Comparison of ENCODE assay signal across 16 mouse cellular contexts in the genomic region with DNA sequence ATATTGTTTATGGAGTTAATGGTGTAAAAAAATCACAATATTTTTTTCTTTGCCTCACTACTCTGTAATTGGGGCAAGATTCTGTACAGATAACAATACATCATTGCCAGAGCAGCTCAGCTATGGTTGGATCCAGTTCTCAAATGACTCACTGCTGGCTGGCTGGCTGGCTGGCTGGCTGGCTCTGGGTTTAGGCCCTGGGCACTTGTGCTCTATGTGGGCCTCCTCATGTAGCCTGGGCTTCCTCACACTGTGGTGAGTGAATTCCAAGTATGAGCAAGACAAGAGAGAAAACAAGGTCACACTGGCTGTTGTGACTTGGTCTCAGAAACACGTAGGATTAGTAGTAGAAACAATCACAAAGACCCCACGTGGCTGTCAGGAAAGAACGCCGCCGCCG. TPM values are rescaled to one million over a fixed set of nuclear protein-coding genes. Genes with fewer than 3 reads are reported as not detected.
A peak's percentile ranks its signal among the peaks of the same experiment; 100 is the strongest.
DNase-seq lines count a peak whose midpoint lies in the region; ATAC-seq and TF ChIP-seq lines count a peak whose summit lies in the region.
"Had no signal": no experiment of that assay in that cellular context is flagged by ENCODE, and none has a peak within 500 bp of the region (broad histone marks: within the 10 kb centered on the region; RNA-seq: fewer than 3 reads in every experiment).

No protein-coding gene starts in this region.

- H3K4me2 ChIP-seq in forebrain, embryonic 16.5 days (ENCODE audit: low read length), result no peak overlapping the region
- no peak overlapping the region for H3K4me2 ChIP-seq in kidney, embryonic 16.5 days (replicated peaks; ENCODE audit: low read depth, low read length)
- no peak overlapping the region for H3K4me2 ChIP-seq in kidney, embryonic 15.5 days
- peak overlapping the region; percentile 74 for H3K4me2 ChIP-seq in myocyte (ENCODE audit: low read depth)

- no peak overlapping the region for H3K4me3 ChIP-seq in forebrain, embryonic 10.5 days
- no peak overlapping the region for H3K4me3 ChIP-seq in forebrain, embryonic 16.5 days (replicated peaks; ENCODE audit: low read length)
- no peak overlapping the region for H3K4me3 ChIP-seq in kidney, embryonic 16.5 days (ENCODE audit: low read length)
- H3K4me3 ChIP-seq in kidney, embryonic 15.5 days (replicated peaks), result no peak overlapping the region
- peak overlapping the region; percentile 5 for H3K4me3 ChIP-seq in myocyte
- H3K4me3 ChIP-seq: embryonic facial prominence, embryonic 15.5 days; limb, embryonic 13.5 days; midbrain, embryonic 15.5 days had no signal

- H3K79me2 ChIP-seq in myocyte (ENCODE audit: control insufficient read depth, insufficient read depth), result no peaks in the 10 kb centered on the region

- H3K9me3 ChIP-seq in forebrain, embryonic 10.5 days, result no peaks in the 10 kb centered on the region
- no peaks in the 10 kb centered on the region for H3K9me3 ChIP-seq in forebrain, embryonic 16.5 days (ENCODE audit: control insufficient read depth, low read length)
- no peaks in the 10 kb centered on the region for H3K9me3 ChIP-seq in kidney, embryonic 16.5 days (ENCODE audit: low read length)
- H3K9me3 ChIP-seq in kidney, embryonic 15.5 days (replicated peaks), result no peaks in the 10 kb centered on the region
- H3K9me3 ChIP-seq: embryonic facial prominence, embryonic 15.5 days; limb, embryonic 13.5 days; midbrain, embryonic 15.5 days had no signal

- no peak overlapping the region for H3K9ac ChIP-seq in forebrain, embryonic 16.5 days (replicated peaks; ENCODE audit: low read depth, low read length)
- no peak overlapping the region for H3K9ac ChIP-seq in kidney, embryonic 16.5 days (replicated peaks; ENCODE audit: low read length)
- H3K9ac ChIP-seq in kidney, embryonic 15.5 days, result no peak overlapping the region
- H3K9ac ChIP-seq: embryonic facial prominence, embryonic 15.5 days; hindbrain, embryonic 14.5 days; limb, embryonic 13.5 days; liver, embryonic 14.5 days had no signal

- H3K36me3 ChIP-seq in forebrain, embryonic 10.5 days (replicated peaks), result no peaks in the 10 kb centered on the region
- no peaks in the 10 kb centered on the region for H3K36me3 ChIP-seq in forebrain, embryonic 16.5 days (ENCODE audit: control insufficient read depth, insufficient read depth)
- no peaks in the 10 kb centered on the region for H3K36me3 ChIP-seq in kidney, embryonic 16.5 days (ENCODE audit: insufficient read depth, low read length)
- H3K36me3 ChIP-seq in kidney, embryonic 15.5 days, result no peaks in the 10 kb centered on the region
- H3K36me3 ChIP-seq in myocyte (ENCODE audit: control insufficient read depth, insufficient read depth), result no peaks in the 10 kb centered on the region
- H3K36me3 ChIP-seq: embryonic facial prominence, embryonic 15.5 days; limb, embryonic 13.5 days; midbrain, embryonic 15.5 days had no signal

- DNase-seq in forebrain, embryonic 10.5 days (ENCODE audit: extremely low spot score, low spot score), result no peak
- DNase-seq in right cerebral cortex, adult 18-20 months, result peak; percentile 10
- no peak for DNase-seq in right cerebral cortex, adult 2 months (ENCODE audit: low spot score in 2 of 2)
- DNase-seq: B cell, adult 2 months; cerebellum, adult 9-10 months had no signal

- WGBS in forebrain, embryonic 10.5 days, result 89% methylated on average over 6 of the region's 6 CpGs
- 78% methylated on average over 6 of the region's 6 CpGs for WGBS in forebrain, embryonic 16.5 days
- 86% methylated on average over 6 of the region's 6 CpGs for WGBS in kidney, embryonic 16.5 days
- WGBS in kidney, embryonic 15.5 days, result 85% methylated on average over 6 of the region's 6 CpGs

- no peak overlapping the region for H3ac ChIP-seq in myocyte (ENCODE audit: control insufficient read depth, insufficient read length)

- ATAC-seq in forebrain, embryonic 16.5 days, result no peak
- ATAC-seq in kidney, embryonic 16.5 days (ENCODE audit: low FRiP score, low TSS enrichment), result no peak
- no peak for ATAC-seq in kidney, embryonic 15.5 days (replicated peaks; ENCODE audit: low FRiP score)
- ATAC-seq in monocyte, adult 5-6 weeks (replicated peaks; ENCODE audit: insufficient number of reproducible peaks, low FRiP score, low TSS enrichment, poor library complexity, severe bottlenecking), result no peak
- ATAC-seq: intestine, embryonic 16.5 days; midbrain, embryonic 15.5 days had no signal

- H3K27ac ChIP-seq in forebrain, embryonic 10.5 days, result 0 out of 2 replicates have a peak overlapping the region, but pooled peaks have one; percentile 11
- H3K27ac ChIP-seq in forebrain, embryonic 16.5 days (ENCODE audit: low read length), result no peak overlapping the region
- 0 out of 2 replicates have a peak overlapping the region, but pooled peaks have one; percentile 39 for H3K27ac ChIP-seq in kidney, embryonic 16.5 days (ENCODE audit: low read length)
- no peak overlapping the region for H3K27ac ChIP-seq in kidney, embryonic 15.5 days
- H3K27ac ChIP-seq: embryonic facial prominence, embryonic 15.5 days; hindbrain, embryonic 14.5 days; limb, embryonic 13.5 days; liver, embryonic 14.5 days; midbrain, embryonic 15.5 days had no signal

- H3K4me1 ChIP-seq in forebrain, embryonic 10.5 days, result peaks cover 44% of the 10 kb centered on the region
- peaks cover 4% of the 10 kb centered on the region; the same call in 1 of the 2 replicates for H3K4me1 ChIP-seq in forebrain, embryonic 16.5 days (replicated peaks; ENCODE audit: control insufficient read depth, insufficient read depth, low read length)
- H3K4me1 ChIP-seq in kidney, embryonic 16.5 days (ENCODE audit: insufficient read depth, low read length), result peaks cover 13% of the 10 kb centered on the region
- H3K4me1 ChIP-seq in kidney, embryonic 15.5 days, result peaks cover 22% of the 10 kb centered on the region

- H3K27me3 ChIP-seq in forebrain, embryonic 10.5 days (ENCODE audit: poor library complexity, severe bottlenecking), result peaks cover 12% of the 10 kb centered on the region
- no peaks in the 10 kb centered on the region for H3K27me3 ChIP-seq in forebrain, embryonic 16.5 days (replicated peaks; ENCODE audit: control insufficient read depth, insufficient read depth, low read length)
- no peaks in the 10 kb centered on the region for H3K27me3 ChIP-seq in kidney, embryonic 16.5 days (ENCODE audit: insufficient read depth, low read length)
- no peaks in the 10 kb centered on the region for H3K27me3 ChIP-seq in kidney, embryonic 15.5 days
- no peaks in the 10 kb centered on the region for H3K27me3 ChIP-seq in myocyte (ENCODE audit: control insufficient read depth, insufficient read depth, insufficient read length)
- H3K27me3 ChIP-seq: embryonic facial prominence, embryonic 15.5 days; midbrain, embryonic 15.5 days had no signal

- no peak for TF ChIP-seq POLR2A in myocyte (IDR thresholded peaks at IDR 0.05; ENCODE audit: insufficient read length, low read depth)

TF ChIP-seq in myocyte, 11 proteins besides CTCF, POLR2A, EP300 and RAD21:
- TF ChIP-seq E2F4 (IDR thresholded peaks at IDR 0.05; ENCODE audit: insufficient read depth), result no peak
- TF ChIP-seq USF1 (IDR thresholded peaks at IDR 0.05; ENCODE audit: low read depth), result no peak
- no peak for TF ChIP-seq TCF3 (IDR thresholded peaks at IDR 0.05; ENCODE audit: insufficient read length, low read depth)
- TF ChIP-seq MYOG (IDR thresholded peaks at IDR 0.05; ENCODE audit: control insufficient read depth in 1 of 3, insufficient read depth in 1 of 3, insufficient read length in 2 of 3, low read depth in 2 of 3), result no peak
- TF ChIP-seq CEBPB (IDR thresholded peaks at IDR 0.05; ENCODE audit: insufficient read depth, poor library complexity, severe bottlenecking), result no peak
- no peak for TF ChIP-seq REST (IDR thresholded peaks at IDR 0.05; ENCODE audit: insufficient read depth, insufficient read length)
- no peak for TF ChIP-seq SRF (IDR thresholded peaks at IDR 0.05; ENCODE audit: control insufficient read depth, insufficient read length, low read depth)
- TF ChIP-seq MYOD1 (IDR thresholded peaks at IDR 0.05; ENCODE audit: control insufficient read depth in 1 of 3, insufficient read length in 2 of 3, low read depth in 2 of 3), result no peak
- no peak for TF ChIP-seq MAX (IDR thresholded peaks at IDR 0.05; ENCODE audit: low read depth)
- TF ChIP-seq POLR2AphosphoS2 (IDR thresholded peaks at IDR 0.05; ENCODE audit: insufficient read length, low read depth), result no peak
- no peak for TF ChIP-seq TCF12 (IDR thresholded peaks at IDR 0.05; ENCODE audit: insufficient read depth, poor library complexity, severe bottlenecking)

RNA-seq across cellular contexts. Expression of a gene that starts 23.4 kb away (rescaled TPM):
- 15.7 and 16.2 TPM in 2 replicates for polyA plus RNA-seq in forebrain, embryonic 10.5 days (2016; fragmentation: Nextera tagmentation; extraction: Ambion mirVana)
- 5.3 and 5.6 TPM in 2 replicates for polyA plus RNA-seq in forebrain, embryonic 16.5 days (2015; fragmentation: Nextera tagmentation; extraction: Ambion mirVana)
- 15.9 and 16.1 TPM in 2 replicates for polyA plus RNA-seq in kidney, embryonic 16.5 days (2015; fragmentation: Nextera tagmentation; extraction: Ambion mirVana)
- 13.8 and 15.5 TPM in 2 replicates for polyA plus RNA-seq in kidney, embryonic 15.5 days (2015; fragmentation: Nextera tagmentation; extraction: Ambion mirVana)
- 21.4 TPM for polyA plus RNA-seq in myocyte (2012; fragmentation: generic; extraction: Trizol)
- 5.9 to 13.0 TPM (median 7.0 TPM) in 3 replicates for total RNA-seq in monocyte, adult 5-6 weeks (2017)

RNA-seq across cellular contexts. Expression of a gene that starts 43.2 kb away (rescaled TPM):
- 96.1 and 101 TPM in 2 replicates for polyA plus RNA-seq in forebrain, embryonic 10.5 days (2016; fragmentation: Nextera tagmentation; extraction: Ambion mirVana)
- polyA plus RNA-seq in forebrain, embryonic 16.5 days (2015; fragmentation: Nextera tagmentation; extraction: Ambion mirVana), result 51.9 and 59.4 TPM in 2 replicates
- polyA plus RNA-seq in kidney, embryonic 16.5 days (2015; fragmentation: Nextera tagmentation; extraction: Ambion mirVana), result 68.1 and 70.4 TPM in 2 replicates
- 73.3 and 82.0 TPM in 2 replicates for polyA plus RNA-seq in kidney, embryonic 15.5 days (2015; fragmentation: Nextera tagmentation; extraction: Ambion mirVana)
- polyA plus RNA-seq in myocyte (2012; fragmentation: generic; extraction: Trizol), result 18.5 TPM
- total RNA-seq in monocyte, adult 5-6 weeks (2017), result 121 to 170 TPM (median 151 TPM) in 3 replicates

Comparison
In these comparisons a context has a peak if more than half of its experiments do, and no peak if none do; other contexts are left out.
1. H3K27ac ChIP-seq: peak in forebrain, embryonic 10.5 days (single experiment) and kidney, embryonic 16.5 days (single experiment); none in forebrain, embryonic 16.5 days (single experiment) and kidney, embryonic 15.5 days (single experiment).